Mouse (Mus musculus) common myeloid progenitor, adult 5-6 weeks (primary cell): ENCODE results near the gene Ephx1. TPM values are rescaled to one million over a fixed set of nuclear protein-coding genes. Genes with fewer than 3 reads are reported as not detected.

Source experiments
- ATAC-seq: replicated peaks from 2 replicates; pipeline ENCODE4 v1.8.0; 2016; ENCODE audit warnings: low read depth, mild to moderate bottlenecking, moderate TSS enrichment, inconsistent platforms; ENCODE audit not compliant: poor library complexity, severe bottlenecking
- total RNA-seq: library from RNA; stranded (forward); fragments of 200-1000, 187-1606 nt; gene quantifications from 2 replicates; pipeline ENCODE4 v1.2.3, GENCODE M21; 2017

Ephx1 gene
- total RNA-seq, 1 experiment from 2014 or later, result 1.1 TPM

- ATAC-seq, result no peak
Observed at GRCm38 (mm10) chr1:181015558-181015957, 5.1 kb downstream of the Ephx1 start.

GRCm38 (mm10) chr1:181014731-181015500 is 5.8 kb downstream of the Ephx1 start:
- ATAC-seq, result no peak

GRCm38 (mm10) chr1:181013446-181013845 is 7.3 kb downstream of the Ephx1 start:
- ATAC-seq, result no peak

- ATAC-seq, result no peak
Observed at GRCm38 (mm10) chr1:181012416-181012815, 8.3 kb downstream of the Ephx1 start.

- no peak for ATAC-seq
Observed at GRCm38 (mm10) chr1:181011601-181012000, 9.1 kb downstream of the Ephx1 start.

- ATAC-seq, result no peak
Observed at GRCm38 (mm10) chr1:181010171-181010932, 10.4 kb downstream of the Ephx1 start.

GRCm38 (mm10) chr1:181009754-181010153 is 10.9 kb downstream of the Ephx1 start:
- peak; percentile 60; the same call in 1 of the 2 replicates for ATAC-seq

GRCm38 (mm10) chr1:181009011-181009590 is 11.6 kb downstream of the Ephx1 start:
- no peak for ATAC-seq

- ATAC-seq, result no peak
Observed at GRCm38 (mm10) chr1:181008266-181008665, 12.4 kb downstream of the Ephx1 start.

- no peak for ATAC-seq
Observed at GRCm38 (mm10) chr1:181007831-181008230, 12.9 kb downstream of the Ephx1 start.

- ATAC-seq, result no peak
Observed at GRCm38 (mm10) chr1:181005331-181005730, 15.4 kb downstream of the Ephx1 start.

- ATAC-seq, result no peak
Observed at GRCm38 (mm10) chr1:181003790-181004189, 16.9 kb downstream of the Ephx1 start.

GRCm38 (mm10) chr1:181001621-181002020 is 19.1 kb downstream of the Ephx1 start:
- no peak for ATAC-seq

GRCm38 (mm10) chr1:181001217-181001616 is 19.5 kb downstream of the Ephx1 start:
- no peak for ATAC-seq

- ATAC-seq, result no peak
Observed at GRCm38 (mm10) chr1:181000501-181001092, 20.1 kb downstream of the Ephx1 start.

- peak; percentile 65 for ATAC-seq
Observed at GRCm38 (mm10) chr1:180992142-180992541, 28.6 kb downstream of the Ephx1 start.

GRCm38 (mm10) chr1:180990671-180991070 is 30.0 kb downstream of the Ephx1 start:
- ATAC-seq, result no peak

- ATAC-seq, result peak; percentile 81
Observed at GRCm38 (mm10) chr1:180987759-180988158, 32.9 kb downstream of the Ephx1 start.

GRCm38 (mm10) chr1:180986701-180987100 is 34.0 kb downstream of the Ephx1 start:
- no peak for ATAC-seq

GRCm38 (mm10) chr1:180981298-180982046 is 39.2 kb downstream of the Ephx1 start:
- peak; percentile 59; the same call in 1 of the 2 replicates for ATAC-seq
